Mouse (Mus musculus): ENCODE results near the gene Ccdc28a. TPM values are rescaled to one million over a fixed set of nuclear protein-coding genes. Genes with fewer than 3 reads are reported as not detected.

Ccdc28a gene
- total RNA-seq (2018; cell fraction: chromatin; rRNA removed) = 10 to 100 TPM in 22 of 26 experiments, 1 to 10 TPM in 4; 5.1 to 27.5 (median 18.0) TPM
- 1 to 10 TPM; 3.9 to 7.4 (median 5.5) TPM for total RNA-seq (2018; cell fraction: cytosol; rRNA removed)
- total RNA-seq (2018; cell fraction: nucleus; rRNA removed) = 10 to 100 TPM in 21 of 26 experiments, 1 to 10 TPM in 5; 6.0 to 28.6 (median 16.1) TPM
- 4.4 to 7.2 TPM (median 7.1 TPM) in 3 replicates for polyA plus RNA-seq (2018)

GRCm38 (mm10) chr10:18234560-18235401 lies at the start of gene Ccdc28a:
Gene Ccdc28a (minus strand): TSS chr10:18234998.
- no peaks in the 10 kb centered on the region for H3K79me2 ChIP-seq (ENCODE audit: inconsistent target)
- 1% methylated on average over 41 of the region's 41 CpGs for WGBS (ENCODE audit: missing documents)
- H3K4me3 ChIP-seq (ENCODE audit: inconsistent target) = peak within 1 kb of the TSS; percentile 80
- H3K27ac ChIP-seq = peak within 1 kb of the TSS; percentile 61
- no peaks in the 10 kb centered on the region for H3K36me3 ChIP-seq (ENCODE audit: inconsistent target)

GRCm38 (mm10) chr10:18283991-18284390 lies 49.2 kb upstream of the Ccdc28a start:
- H3K36me3 ChIP-seq (ENCODE audit: inconsistent target) = no peaks in the 10 kb centered on the region
- H3K4me3 ChIP-seq (ENCODE audit: inconsistent target) = no peak overlapping the region
- H3K27ac ChIP-seq = no peak overlapping the region
- H3K79me2 ChIP-seq (ENCODE audit: inconsistent target) = no peaks in the 10 kb centered on the region
- 86% methylated on average over 5 of the region's 5 CpGs for WGBS (ENCODE audit: missing documents)

- Histone ChIP-seq H3K36me3 (ENCODE audit: inconsistent target) (no peaks in the 10 kb centered on the region), H3K4me3 (ENCODE audit: inconsistent target) (no peak overlapping the region), H3K79me2 (ENCODE audit: inconsistent target) (no peaks in the 10 kb centered on the region), H3K27ac (no peak overlapping the region)
- 92% methylated on average over 4 of the region's 4 CpGs for WGBS (ENCODE audit: missing documents)
Measured at GRCm38 (mm10) chr10:18276090-18276734, 41.4 kb upstream of the Ccdc28a start.

- Histone ChIP-seq H3K36me3 (ENCODE audit: inconsistent target) (no peaks in the 10 kb centered on the region), H3K79me2 (ENCODE audit: inconsistent target) (no peaks in the 10 kb centered on the region), H3K4me3 (ENCODE audit: inconsistent target) (no peak overlapping the region), H3K27ac (no peak overlapping the region)
- WGBS (ENCODE audit: missing documents) = 88% methylated on average over 4 of the region's 4 CpGs
Measured at GRCm38 (mm10) chr10:18251345-18251744, 16.5 kb upstream of the Ccdc28a start.

GRCm38 (mm10) chr10:18243614-18244013 lies 8.8 kb upstream of the Ccdc28a start:
- Histone ChIP-seq H3K4me3 (ENCODE audit: inconsistent target) (no peak overlapping the region), H3K36me3 (ENCODE audit: inconsistent target) (no peaks in the 10 kb centered on the region), H3K27ac (no peak overlapping the region), H3K79me2 (ENCODE audit: inconsistent target) (no peaks in the 10 kb centered on the region)
- WGBS (ENCODE audit: missing documents) = 21% methylated on average over 2 of the region's 2 CpGs

- WGBS (ENCODE audit: missing documents) = 50% methylated on average over 7 of the region's 7 CpGs
- H3K36me3 ChIP-seq (ENCODE audit: inconsistent target) = no peaks in the 10 kb centered on the region
- H3K27ac ChIP-seq = peak overlapping the region; percentile 40; the same call in 1 of the 2 replicates
- H3K4me3 ChIP-seq (ENCODE audit: inconsistent target) = no peak overlapping the region
- H3K79me2 ChIP-seq (ENCODE audit: inconsistent target) = no peaks in the 10 kb centered on the region
Measured at GRCm38 (mm10) chr10:18237191-18237590, 2.4 kb upstream of the Ccdc28a start.

GRCm38 (mm10) chr10:18236328-18236927 lies 1.6 kb upstream of the Ccdc28a start:
- H3K36me3 ChIP-seq (ENCODE audit: inconsistent target) = no peaks in the 10 kb centered on the region
- no peak overlapping the region for H3K4me3 ChIP-seq (ENCODE audit: inconsistent target)
- WGBS (ENCODE audit: missing documents) = 83% methylated on average over 5 of the region's 5 CpGs
- H3K27ac ChIP-seq = no peak overlapping the region
- H3K79me2 ChIP-seq (ENCODE audit: inconsistent target) = no peaks in the 10 kb centered on the region

- Histone ChIP-seq H3K27ac (peak overlapping the region; percentile 61; the same call in 1 of the 2 replicates), H3K36me3 (ENCODE audit: inconsistent target) (no peaks in the 10 kb centered on the region), H3K4me3 (ENCODE audit: inconsistent target) (peak overlapping the region; percentile 80), H3K79me2 (ENCODE audit: inconsistent target) (no peaks in the 10 kb centered on the region)
- 3% methylated on average over 9 of the region's 14 CpGs for WGBS (ENCODE audit: missing documents)
Measured at GRCm38 (mm10) chr10:18235402-18235747, 577 bp upstream of the Ccdc28a start.

- Histone ChIP-seq H3K79me2 (ENCODE audit: inconsistent target) (no peaks in the 10 kb centered on the region), H3K36me3 (ENCODE audit: inconsistent target) (no peaks in the 10 kb centered on the region), H3K27ac (no peak overlapping the region), H3K4me3 (ENCODE audit: inconsistent target) (peak overlapping the region; percentile 80; the same call in 1 of the 2 replicates)
- 72% methylated on average over 3 of the region's 3 CpGs for WGBS (ENCODE audit: missing documents)
Measured at GRCm38 (mm10) chr10:18233891-18234290, 907 bp downstream of the Ccdc28a start.

GRCm38 (mm10) chr10:18224386-18224785 lies 10.4 kb downstream of the Ccdc28a start:
- Histone ChIP-seq H3K79me2 (ENCODE audit: inconsistent target) (no peaks in the 10 kb centered on the region), H3K4me3 (ENCODE audit: inconsistent target) (no peak overlapping the region), H3K36me3 (ENCODE audit: inconsistent target) (no peaks in the 10 kb centered on the region), H3K27ac (no peak overlapping the region)
- WGBS (ENCODE audit: missing documents) = 100% methylated on average over 3 of the region's 3 CpGs

GRCm38 (mm10) chr10:18219351-18219750 lies 15.4 kb downstream of the Ccdc28a start:
- 81% methylated on average over 10 of the region's 10 CpGs for WGBS (ENCODE audit: missing documents)
- H3K79me2 ChIP-seq (ENCODE audit: inconsistent target) = no peaks in the 10 kb centered on the region
- H3K4me3 ChIP-seq (ENCODE audit: inconsistent target) = no peak overlapping the region
- no peaks in the 10 kb centered on the region for H3K36me3 ChIP-seq (ENCODE audit: inconsistent target)
- no peak overlapping the region for H3K27ac ChIP-seq

- H3K79me2 ChIP-seq (ENCODE audit: inconsistent target) = no peaks in the 10 kb centered on the region
- no peaks in the 10 kb centered on the region for H3K36me3 ChIP-seq (ENCODE audit: inconsistent target)
- 85% methylated on average over 5 of the region's 5 CpGs for WGBS (ENCODE audit: missing documents)
- H3K4me3 ChIP-seq (ENCODE audit: inconsistent target) = no peak overlapping the region
- H3K27ac ChIP-seq = no peak overlapping the region
Measured at GRCm38 (mm10) chr10:18214124-18214523, 20.7 kb downstream of the Ccdc28a start.

GRCm38 (mm10) chr10:18213373-18213772 lies 21.4 kb downstream of the Ccdc28a start:
- Histone ChIP-seq H3K27ac (no peak overlapping the region), H3K36me3 (ENCODE audit: inconsistent target) (no peaks in the 10 kb centered on the region), H3K4me3 (ENCODE audit: inconsistent target) (no peak overlapping the region), H3K79me2 (ENCODE audit: inconsistent target) (no peaks in the 10 kb centered on the region)
- WGBS (ENCODE audit: missing documents) = 88% methylated on average over 4 of the region's 4 CpGs

- 13% methylated on average over 11 of the region's 11 CpGs for WGBS (ENCODE audit: missing documents)
- Histone ChIP-seq H3K4me3 (ENCODE audit: inconsistent target) (no peak within 1 kb of the TSS), H3K79me2 (ENCODE audit: inconsistent target) (no peaks in the 10 kb centered on the region), H3K36me3 (ENCODE audit: inconsistent target) (no peaks in the 10 kb centered on the region), H3K27ac (no peak within 1 kb of the TSS)
Measured at GRCm38 (mm10) chr10:18210726-18211125, 24.1 kb downstream of the Ccdc28a start, which contains the start of gene Ect2l. Gene Ect2l (minus strand): TSS chr10:18210890.

All from macrophage (primary cell).